Mouse (Mus musculus) CH12.LX (cell line): ENCODE results near the gene Pnpla8. TPM values are rescaled to one million over a fixed set of nuclear protein-coding genes. Genes with fewer than 3 reads are reported as not detected.
A peak's percentile ranks its signal among the peaks of the same experiment; 100 is the strongest.

ENCODE experiments used
- DNase-seq: peaks from one replicate; pipeline ENCODE4 v3.0.0-alpha.2; 2013; ENCODE audit errors: extremely low read depth
- H3K27ac ChIP-seq: 2 replicates; pipeline ENCODE4 v1.5.1; 2012; ENCODE audit warnings: low read depth, mild to moderate bottlenecking, control low read depth, moderate library complexity; ENCODE audit not compliant: insufficient read depth
- H3K27me3 ChIP-seq: replicated peaks from 2 replicates; pipeline ENCODE3; 2012; ENCODE audit warnings: inconsistent platforms
- H3K36me3 ChIP-seq, 2 experiments: replicated peaks in 1 of 2; 2 replicates each; pipeline versions ENCODE3 to v1.6.1; 2012; ENCODE audit warnings: inconsistent platforms in 1 of 2, low read length in 1 of 2, mild to moderate bottlenecking in 1 of 2, mixed read lengths in 1 of 2, moderate library complexity in 1 of 2; ENCODE audit not compliant: control insufficient read depth in 1 of 2, insufficient read depth in 1 of 2
- H3K4me1 ChIP-seq, 2 experiments: 2 replicates each; pipeline ENCODE4 v1.6.1; 2012; ENCODE audit warnings: inconsistent platforms in 1 of 2, moderate library complexity in 1 of 2; ENCODE audit not compliant: insufficient read depth in 2 of 2, control insufficient read depth in 1 of 2
- H3K4me2 ChIP-seq: 2 replicates; pipeline ENCODE4 v1.6.1; 2012; ENCODE audit warnings: low read depth, mild to moderate bottlenecking, control low read depth; ENCODE audit not compliant: poor library complexity, insufficient read depth, severe bottlenecking
- H3K4me3 ChIP-seq, 3 experiments: fragments of 150-350 bp in 1 of 3; sonication (generic) in 1 of 3; replicated peaks in 1 of 3; 2 replicates each; pipeline versions ENCODE3 to v1.5.1; 2011 to 2012; ENCODE audit warnings: low read depth in 2 of 3, low read length in 2 of 3, mild to moderate bottlenecking in 2 of 3, moderate library complexity in 2 of 3, control low read depth in 1 of 3, improper control_type of control experiment in 1 of 3, inconsistent platforms in 1 of 3, mixed read lengths in 1 of 3; ENCODE audit not compliant: poor library complexity in 1 of 3
- H3K79me2 ChIP-seq: replicated peaks from 2 replicates; pipeline ENCODE4 v1.6.1; 2012; ENCODE audit warnings: mild to moderate bottlenecking, moderate library complexity; ENCODE audit not compliant: control insufficient read depth, poor library complexity, insufficient read depth, severe bottlenecking; ENCODE audit errors: extremely low read depth
- H3K9ac ChIP-seq: 2 replicates; pipeline ENCODE4 v1.6.1; 2012; ENCODE audit warnings: low read depth, mild to moderate bottlenecking, control low read depth, moderate library complexity; ENCODE audit not compliant: insufficient read depth
- H3K9me3 ChIP-seq: replicated peaks from 2 replicates; pipeline ENCODE3; 2012; ENCODE audit warnings: low read length, inconsistent platforms, mixed read lengths
- BHLHE40 ChIP-seq: IDR thresholded peaks from 2 replicates; pipeline ENCODE4 v1.6.1; 2011; ENCODE audit warnings: mild to moderate bottlenecking, low read depth, low read length, improper control_type of control experiment
- CHD1 ChIP-seq: IDR thresholded peaks from 2 replicates; pipeline ENCODE4 v1.6.1; 2012; ENCODE audit warnings: low read depth, low read length, improper control_type of control experiment, inconsistent platforms
- CTCF ChIP-seq, 2 experiments: IDR thresholded peaks in 1 of 2; conservative IDR thresholded peaks in 1 of 2; 2 replicates each; pipeline ENCODE4 v1.5.1; 2011 to 2012; ENCODE audit warnings: low read depth in 2 of 2, low read length in 2 of 2, improper control_type of control experiment in 1 of 2, inconsistent platforms in 1 of 2, mild to moderate bottlenecking in 1 of 2, moderate library complexity in 1 of 2
- E2F4 ChIP-seq: IDR thresholded peaks from 2 replicates; pipeline ENCODE4 v1.6.1; 2011; ENCODE audit warnings: low read depth, low read length, improper control_type of control experiment; ENCODE audit not compliant: insufficient replicate concordance
- ELF1 ChIP-seq: IDR thresholded peaks from 2 replicates; pipeline ENCODE4 v1.6.1; 2014; ENCODE audit warnings: low read depth, mild to moderate bottlenecking, inconsistent platforms, low read length, improper control_type of control experiment
- EP300 ChIP-seq: IDR thresholded peaks from 2 replicates; pipeline ENCODE4 v1.6.1; 2011; ENCODE audit warnings: low read length, improper control_type of control experiment
- ETS1 ChIP-seq: conservative IDR thresholded peaks from 2 replicates; pipeline ENCODE4 v1.6.1; 2012; ENCODE audit warnings: low read depth, mild to moderate bottlenecking, inconsistent platforms, low read length, improper control_type of control experiment, moderate library complexity
- JUND ChIP-seq: conservative IDR thresholded peaks from 2 replicates; pipeline ENCODE4 v1.6.1; 2011; ENCODE audit warnings: low read depth, low read length, improper control_type of control experiment
- KAT2A ChIP-seq: IDR thresholded peaks from 2 replicates; pipeline ENCODE4 v1.6.1; 2012; ENCODE audit warnings: low read length, improper control_type of control experiment, inconsistent platforms; ENCODE audit not compliant: insufficient replicate concordance
- MAFK ChIP-seq: IDR thresholded peaks from 2 replicates; pipeline ENCODE4 v1.6.1; 2011; ENCODE audit warnings: low read length, improper control_type of control experiment; ENCODE audit not compliant: insufficient replicate concordance
- MAX ChIP-seq: IDR thresholded peaks from 2 replicates; pipeline ENCODE4 v1.6.1; 2011; ENCODE audit warnings: low read length, improper control_type of control experiment
- MAZ ChIP-seq: IDR thresholded peaks from 2 replicates; pipeline ENCODE4 v1.6.1; 2012; ENCODE audit warnings: low read depth, mild to moderate bottlenecking, inconsistent platforms, low read length, improper control_type of control experiment, moderate library complexity
- MEF2A ChIP-seq: IDR thresholded peaks from 2 replicates; pipeline ENCODE4 v1.6.1; 2014; ENCODE audit warnings: low read depth, mild to moderate bottlenecking, inconsistent platforms, low read length, improper control_type of control experiment, borderline replicate concordance
- MXI1 ChIP-seq: IDR thresholded peaks from 2 replicates; pipeline ENCODE4 v1.6.1; 2011; ENCODE audit warnings: mild to moderate bottlenecking, low read depth, low read length, improper control_type of control experiment
- NELFE ChIP-seq: IDR thresholded peaks from 2 replicates; pipeline ENCODE4 v1.6.1; 2011; ENCODE audit warnings: low read depth, low read length, improper control_type of control experiment
- NRF1 ChIP-seq: IDR thresholded peaks from 2 replicates; pipeline ENCODE4 v1.6.1; 2014; ENCODE audit warnings: low read depth, mild to moderate bottlenecking, inconsistent platforms, low read length, improper control_type of control experiment, moderate library complexity
- PAX5 ChIP-seq: IDR thresholded peaks from 2 replicates; pipeline ENCODE4 v1.6.1; 2012; ENCODE audit warnings: low read length, inconsistent platforms, mixed read lengths
- POLR2A ChIP-seq: IDR thresholded peaks from 2 replicates; pipeline ENCODE4 v1.6.1; 2011; ENCODE audit warnings: low read depth, mild to moderate bottlenecking, improper control_type of control experiment, low read length
- POLR2AphosphoS2 ChIP-seq: IDR thresholded peaks from 2 replicates; pipeline ENCODE4 v1.6.1; 2011; ENCODE audit warnings: low read depth, low read length, improper control_type of control experiment
- RAD21 ChIP-seq: IDR thresholded peaks from 2 replicates; pipeline ENCODE4 v1.6.1; 2011; ENCODE audit warnings: low read depth, mild to moderate bottlenecking, low read length, improper control_type of control experiment, moderate library complexity
- RCOR1 ChIP-seq: conservative IDR thresholded peaks from 2 replicates; pipeline ENCODE4 v1.6.1; 2012; ENCODE audit warnings: low read depth, mild to moderate bottlenecking, inconsistent platforms, low read length, improper control_type of control experiment
- SMC3 ChIP-seq: IDR thresholded peaks from 2 replicates; pipeline ENCODE4 v1.6.1; 2011; ENCODE audit warnings: low read depth, low read length, improper control_type of control experiment
- TCF12 ChIP-seq: IDR thresholded peaks from 2 replicates; pipeline ENCODE4 v1.6.1; 2014; ENCODE audit warnings: low read depth, mild to moderate bottlenecking, inconsistent platforms, low read length, improper control_type of control experiment
- UBTF ChIP-seq: IDR thresholded peaks from 2 replicates; pipeline ENCODE4 v1.6.1; 2012; ENCODE audit warnings: low read depth, mild to moderate bottlenecking, inconsistent platforms, low read length, improper control_type of control experiment, moderate library complexity
- ZKSCAN1 ChIP-seq: IDR thresholded peaks from 2 replicates; pipeline ENCODE4 v1.6.1; 2012; ENCODE audit warnings: low read depth, inconsistent platforms, low read length, improper control_type of control experiment, borderline replicate concordance
- ZMIZ1 ChIP-seq: IDR thresholded peaks from 2 replicates; pipeline ENCODE4 v1.6.1; 2012; ENCODE audit warnings: low read depth, mild to moderate bottlenecking, inconsistent platforms, low read length, improper control_type of control experiment
- ZNF384 ChIP-seq: IDR thresholded peaks from 2 replicates; pipeline ENCODE4 v1.6.1; 2012; ENCODE audit warnings: low read depth, low read length, improper control_type of control experiment, inconsistent platforms
- dilution Hi-C: fragments of 300-500 bp; cut with MboI; formaldehyde crosslinking; loops from 2 replicates; pipeline ENCODE4 v1.14.3; 2020; ENCODE audit warnings: low sequenced_read_pairs; ENCODE audit not compliant: extremely low pct_unique_long_range_greater_than_20kb, extremely low pct_ligation_motif_present
- in situ Hi-C: fragments of 300-500 bp; cut with MboI; formaldehyde crosslinking; loops from 3 replicates; pipeline ENCODE4 v1.14.3; 2019; ENCODE audit warnings: low sequenced_read_pairs, low pct_ligation_motif_present, low pct_unique_long_range_greater_than_20kb, mixed read lengths
- polyA plus RNA-seq: library from polyadenylated mRNA; unstranded; fragments of >175 nt; gene quantifications from 2 replicates; pipeline ENCODE4 v1.2.1, GENCODE M21; 2012; ENCODE audit warnings: low read depth; ENCODE audit not compliant: insufficient read length
- total RNA-seq, 2 experiments: library from RNA; depleted of rRNA; stranded (reverse); fragments of 300-350 nt in 1 of 2; fragments of >200 nt in 1 of 2; gene quantifications; 2 replicates each; pipeline ENCODE4 v1.2.3; 2012 to 2014

Pnpla8 gene
- total and polyA plus RNA-seq, 3 experiments: 32.3 to 129 (median 63.7) TPM

DNA sequence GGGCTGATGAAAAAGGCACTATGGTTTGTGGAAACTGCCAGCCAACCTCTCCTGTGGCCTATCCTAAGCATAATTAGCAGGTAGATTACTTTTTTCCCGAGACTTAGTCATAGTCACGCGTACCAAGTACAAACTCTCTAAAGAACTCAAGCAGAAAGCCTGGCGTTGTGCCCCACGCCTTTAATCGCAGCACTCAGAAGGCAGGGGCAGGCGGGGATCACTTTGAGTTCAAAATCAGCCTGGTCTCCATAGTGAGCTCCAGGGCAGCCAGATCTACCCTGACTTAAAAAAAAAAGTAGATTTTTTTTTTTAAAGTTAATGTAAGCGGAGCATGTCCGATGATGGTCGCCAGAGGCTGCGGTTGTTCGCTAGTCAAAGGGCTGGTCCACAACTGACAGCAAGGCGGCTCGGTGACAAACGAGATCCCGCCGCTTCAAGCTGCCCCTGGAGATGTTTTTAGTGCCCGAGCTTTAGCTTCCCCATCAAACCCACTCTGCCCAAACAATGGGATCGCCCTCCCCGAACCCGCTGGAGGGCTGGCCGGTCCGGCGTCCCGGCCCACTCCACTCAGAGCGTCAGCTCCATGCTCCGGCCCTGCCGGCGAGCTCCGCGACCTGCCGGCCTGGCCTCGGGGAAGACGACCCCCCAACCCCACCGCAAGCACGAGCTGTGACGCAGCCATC, 11.9 kb upstream of the Pnpla8 start:
- in situ Hi-C loops: no loop called here
- peak; percentile 43 for DNase-seq
- TF ChIP-seq ZNF384 (peak; percentile 80), NRF1 (no peak), RAD21 (peak; percentile 14), CHD1 (0 out of 2 replicates have a peak, but pooled peaks have one; percentile 38), SMC3 (peak; percentile 6; the same call in 1 of the 2 replicates), RCOR1 (no peak), BHLHE40 (no peak), UBTF (peak; percentile 23; the same call in 1 of the 2 replicates), MAZ (0 out of 2 replicates have a peak, but pooled peaks have one; percentile 51)
- Histone ChIP-seq H3K27ac (peak overlapping the region; percentile 54), H3K9me3 (no peaks in the 10 kb centered on the region), H3K9ac (peak overlapping the region; percentile 92), H3K27me3 (no peaks in the 10 kb centered on the region), H3K36me3 (peaks cover 7 to 11% of the 10 kb centered on the region in 2 experiments), H3K79me2 (peaks cover 18% of the 10 kb centered on the region), H3K4me2 (peak overlapping the region; percentile 68), H3K4me1 (peaks cover 5 to 19% of the 10 kb centered on the region in 2 experiments; a peak in 3 of 4 replicates), H3K4me3 (peak overlapping the region; percentile 50 to 99 (median 98))
- dilution Hi-C loops: no loop called here

DNA sequence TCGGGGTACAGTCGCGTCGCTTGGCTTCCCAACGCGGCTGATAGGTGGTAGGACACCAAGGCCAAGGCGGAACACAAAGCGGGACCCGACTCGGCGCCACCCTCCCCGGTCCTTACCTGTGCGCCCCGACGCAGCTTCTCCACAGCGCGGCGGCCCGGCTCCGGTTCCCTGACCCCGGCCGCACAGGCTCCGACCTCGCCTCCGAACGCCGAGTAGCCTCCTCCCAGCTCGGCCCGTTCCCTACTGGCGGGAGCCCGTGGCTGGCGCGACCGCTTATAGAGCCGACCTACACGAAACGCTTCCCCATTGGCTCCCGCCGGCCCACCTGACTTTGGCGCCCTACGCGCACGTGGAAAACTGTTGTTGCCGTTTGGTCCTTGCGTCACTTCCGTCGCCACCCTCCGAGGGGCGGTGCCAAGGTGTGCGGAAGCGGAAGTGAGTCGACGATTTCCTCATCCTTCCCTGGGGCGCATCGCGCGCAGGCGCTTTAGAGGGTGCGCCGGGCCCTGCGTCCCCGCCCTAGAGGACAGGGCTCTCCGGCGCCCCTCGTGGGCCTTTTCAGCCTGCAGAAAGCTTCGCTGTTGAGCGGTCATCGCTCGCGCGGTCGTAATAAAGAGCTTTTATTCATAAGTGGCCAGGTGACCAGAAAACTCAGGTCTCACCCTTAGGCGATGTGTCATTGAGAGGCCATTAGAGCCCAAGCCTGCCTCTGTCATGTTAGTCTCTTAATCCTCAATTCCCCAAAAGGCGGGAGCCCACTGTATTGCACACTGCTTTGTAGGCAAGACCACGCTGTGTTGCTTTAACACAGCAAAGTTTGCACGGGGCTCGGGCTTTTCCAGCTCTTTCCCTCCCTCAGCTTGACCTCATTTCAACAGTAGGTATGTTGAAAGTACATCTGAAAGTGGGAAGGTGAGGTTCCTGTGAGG, 11.1 kb upstream of the Pnpla8 start, which contains the start of gene Dnajb9:
Gene Dnajb9, minus strand, starts transcription at position 503 of the 929 bp plus-strand sequence.
- peak; percentile 98 for DNase-seq
- in situ Hi-C loops: loop anchor here (10.0 kb wide), 1 partner anchor 55 kb away; no protein-coding TSS in a partner anchor
- no peaks in the 10 kb centered on the region for H3K9me3 ChIP-seq
- H3K27me3 ChIP-seq: no peaks in the 10 kb centered on the region
- peak within 1 kb of the TSS; percentile 92 for H3K9ac ChIP-seq
- peak within 1 kb of the TSS; percentile 54 for H3K27ac ChIP-seq
- peaks cover 4 to 11% of the 10 kb centered on the region in 2 experiments for H3K36me3 ChIP-seq
- H3K4me1 ChIP-seq: peaks cover 5 to 19% of the 10 kb centered on the region in 2 experiments; a peak in 3 of 4 replicates
- dilution Hi-C loops: no loop called here
- peaks cover 18% of the 10 kb centered on the region for H3K79me2 ChIP-seq
- peak within 1 kb of the TSS; percentile 50 to 99 (median 98) for H3K4me3 ChIP-seq
- peak within 1 kb of the TSS; percentile 78 for H3K4me2 ChIP-seq
- TF ChIP-seq ELF1 (peak; percentile 98), MAZ (0 out of 2 replicates have a peak, but pooled peaks have one; percentile 0), ETS1 (no peak), TCF12 (peak; percentile 83), ZNF384 (no peak), MAFK (no peak), PAX5 (no peak), MAX (peak; percentile 99), CHD1 (no peak), EP300 (no peak), POLR2A (peak; percentile 99), ZKSCAN1 (no peak), ZMIZ1 (peak; percentile 98), POLR2AphosphoS2 (peak; percentile 83), MXI1 (peak; percentile 77), JUND (no peak), CTCF (conservative IDR thresholded peaks at IDR 0.05 in 1 of 2, IDR thresholded peaks at IDR 0.05 in 1 of 2; ENCODE audit: low read depth in 2 of 2, low read length in 2 of 2) (peak in 1 of 2 experiments; percentile 71; a peak in 2 of 4 replicates), E2F4 (no peak), MEF2A (no peak; the same call in 1 of the 2 replicates), RCOR1 (no peak), BHLHE40 (peak; percentile 74), UBTF (peak; percentile 43; the same call in 1 of the 2 replicates), NELFE (peak; percentile 95), NRF1 (peak; percentile 92), KAT2A (peak; percentile 69; the same call in 1 of the 2 replicates), RAD21 (peak; percentile 41)
